Mouse (Mus musculus): ENCODE data around the gene Vwa3a. TPM values are rescaled to one million over a fixed set of nuclear protein-coding genes. Genes with fewer than 3 reads are reported as not detected.
"Not testable (repeated sequence)": the region's sequence is repeated elsewhere in the genome, so short reads cannot be mapped to it uniquely, and the experiment has no call there.

Vwa3a gene
- 0.39 and 0.60 TPM in 2 replicates for polyA plus RNA-seq (2016; fragmentation: Nextera tagmentation; extraction: Ambion mirVana)

DNA sequence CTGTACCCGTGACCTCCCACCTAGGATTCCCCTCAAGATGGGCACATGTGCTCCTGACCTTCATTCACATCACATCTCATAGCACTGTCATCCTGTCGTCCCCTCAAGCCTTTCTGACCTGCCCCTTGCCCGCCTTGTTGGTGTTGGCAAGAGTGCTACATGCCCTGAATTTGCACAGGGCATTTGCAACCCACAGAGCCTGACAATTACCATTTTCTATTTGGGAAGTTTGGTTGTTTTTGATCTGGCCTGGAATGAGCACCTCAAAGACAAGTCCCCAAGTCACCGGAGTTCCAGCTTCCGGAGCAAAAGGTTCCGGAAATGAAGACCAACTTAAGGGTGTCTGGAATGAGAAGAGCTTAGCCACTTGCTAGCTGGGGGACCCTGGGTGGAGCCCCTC lies at the start of gene Vwa3a:
Gene Vwa3a (plus strand): TSS at position 301 of the 400 bp plus-strand sequence.
- 61% methylated on average over 6 of the region's 6 CpGs for WGBS
- Histone ChIP-seq H3K27ac (peak within 1 kb of the TSS; percentile 59; the same call in 1 of the 2 replicates), H3K4me1 (peaks cover 17% of the 10 kb centered on the region), H3K4me3 (peak within 1 kb of the TSS; percentile 27; the same call in 1 of the 2 replicates), H3K9me3 (no peaks in the 10 kb centered on the region), H3K36me3 (peaks cover 9% of the 10 kb centered on the region; the same call in 1 of the 2 replicates), H3K27me3 (ENCODE audit: insufficient read depth, poor library complexity, severe bottlenecking) (peaks cover 3% of the 10 kb centered on the region; the same call in 1 of the 2 replicates)
- DNase-seq (ENCODE audit: low spot score): no peak

DNA sequence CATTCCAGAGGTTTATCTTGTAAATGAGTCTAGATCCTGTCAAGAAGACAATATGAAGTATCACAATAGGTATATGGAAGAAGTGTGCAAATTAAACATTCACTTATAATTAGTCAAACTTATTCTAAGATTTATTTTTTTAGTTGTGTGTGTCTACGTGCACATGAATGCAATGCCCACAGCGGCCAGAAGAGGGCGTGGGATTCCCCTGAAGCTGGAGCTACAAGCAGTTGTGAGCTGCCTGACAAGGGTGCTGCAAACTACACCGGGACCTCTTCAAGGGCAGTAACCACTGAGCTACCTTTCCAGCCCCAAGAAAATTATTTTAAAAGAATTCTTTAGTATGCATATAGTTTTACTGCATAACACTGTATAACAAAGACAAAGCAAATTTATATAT lies 48.5 kb upstream of the Vwa3a start:
- 62% methylated on average over 4 of the region's 4 CpGs for WGBS

DNA sequence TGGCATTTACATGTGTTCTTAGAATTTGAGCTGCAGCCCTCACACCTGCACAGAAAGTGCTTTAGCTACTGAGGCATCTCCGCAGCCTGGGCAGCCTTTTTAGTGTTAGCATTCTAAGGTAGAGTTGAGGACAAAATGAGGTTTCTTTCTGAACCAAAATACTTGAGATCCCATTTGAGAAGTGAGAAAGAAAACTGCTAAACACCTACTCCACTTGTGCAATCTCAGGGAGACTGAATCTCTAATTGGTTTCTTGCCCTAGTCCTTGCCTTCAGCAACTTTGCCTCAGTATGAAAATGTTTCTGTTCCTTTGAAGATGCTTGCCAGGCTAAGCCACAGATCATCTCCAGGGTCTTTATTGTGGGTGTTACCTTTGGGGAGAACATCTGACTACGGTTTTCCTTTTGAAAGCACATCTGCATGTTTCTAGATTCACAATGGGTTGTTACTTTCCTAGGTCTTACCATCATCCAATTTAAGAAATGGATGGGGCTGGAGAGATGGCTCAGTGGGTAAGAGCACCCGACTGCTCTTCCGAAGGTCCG lies 45.2 kb upstream of the Vwa3a start:
- Histone ChIP-seq H3K4me3 (no peak overlapping the region), H3K27ac (no peak overlapping the region), H3K27me3 (ENCODE audit: insufficient read depth, poor library complexity, severe bottlenecking) (no peaks in the 10 kb centered on the region), H3K4me1 (peaks cover 4% of the 10 kb centered on the region; the same call in 1 of the 2 replicates), H3K36me3 (peaks cover 23% of the 10 kb centered on the region), H3K9me3 (no peaks in the 10 kb centered on the region)
- WGBS: 96% methylated on average over 5 of the region's 5 CpGs
- no peak for DNase-seq (ENCODE audit: low spot score)

More for the DNA sequence above, 48.5 kb upstream of the Vwa3a start:
- peaks cover 13% of the 10 kb centered on the region for H3K4me1 ChIP-seq
- no peak overlapping the region for H3K4me3 ChIP-seq
- H3K9me3 ChIP-seq: no peaks in the 10 kb centered on the region
- no peak overlapping the region for H3K27ac ChIP-seq
- DNase-seq (ENCODE audit: low spot score): no peak
- H3K27me3 ChIP-seq (ENCODE audit: insufficient read depth, poor library complexity, severe bottlenecking): no peaks in the 10 kb centered on the region
- peaks cover 17% of the 10 kb centered on the region for H3K36me3 ChIP-seq

DNA sequence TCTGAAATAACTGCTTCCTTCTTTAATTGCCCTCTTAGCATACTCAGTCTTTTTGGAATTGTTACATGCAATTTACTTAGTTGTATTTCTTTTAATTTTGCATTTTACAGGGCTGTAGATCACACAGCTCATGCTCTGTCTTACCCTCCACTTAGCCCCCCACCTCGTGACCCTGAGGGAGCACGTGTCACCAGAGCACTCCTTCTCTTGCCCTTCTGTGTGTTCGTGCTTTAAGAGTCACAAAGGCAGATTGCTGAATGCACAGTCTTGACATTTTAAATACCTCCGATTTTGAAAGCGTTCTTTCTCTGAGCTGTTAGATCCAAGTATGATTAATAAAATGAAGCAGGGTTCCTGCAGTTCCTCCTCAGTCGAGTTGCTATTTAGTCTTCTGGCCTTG lies 43.9 kb upstream of the Vwa3a start:
- Histone ChIP-seq H3K9me3 (no peaks in the 10 kb centered on the region), H3K27ac (no peak overlapping the region), H3K4me1 (peaks cover 8% of the 10 kb centered on the region; the same call in 1 of the 2 replicates), H3K27me3 (ENCODE audit: insufficient read depth, poor library complexity, severe bottlenecking) (no peaks in the 10 kb centered on the region), H3K4me3 (no peak overlapping the region), H3K36me3 (peaks cover 23% of the 10 kb centered on the region)
- WGBS: 41% methylated on average over 6 of the region's 6 CpGs
- no peak for DNase-seq (ENCODE audit: low spot score)

DNA sequence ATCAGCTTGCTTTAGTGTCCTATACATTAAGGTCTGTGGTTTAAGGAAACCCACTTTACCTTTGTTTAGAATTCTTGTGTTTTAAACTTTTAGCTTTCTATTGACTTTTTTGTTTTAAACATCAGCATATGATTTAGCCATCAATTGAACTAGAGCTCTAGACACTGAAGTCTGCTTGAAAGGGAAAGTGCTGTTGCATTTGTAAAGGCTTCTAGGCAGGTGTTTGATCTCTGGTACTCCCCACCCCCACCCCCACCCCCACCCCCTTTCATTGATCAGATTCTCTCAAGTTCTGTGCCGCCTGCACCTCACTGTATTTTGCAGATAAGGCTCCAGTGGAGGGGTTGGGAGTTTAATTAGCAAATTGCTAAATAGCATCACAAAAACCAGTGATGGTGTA lies 43.5 kb upstream of the Vwa3a start:
- 65% methylated on average over 1 of the region's 1 CpGs for WGBS
- Histone ChIP-seq H3K9me3 (no peaks in the 10 kb centered on the region), H3K4me3 (no peak overlapping the region), H3K27me3 (ENCODE audit: insufficient read depth, poor library complexity, severe bottlenecking) (no peaks in the 10 kb centered on the region), H3K27ac (no peak overlapping the region), H3K36me3 (peaks cover 19% of the 10 kb centered on the region), H3K4me1 (peaks cover 8% of the 10 kb centered on the region; the same call in 1 of the 2 replicates)
- no peak for DNase-seq (ENCODE audit: low spot score)

DNA sequence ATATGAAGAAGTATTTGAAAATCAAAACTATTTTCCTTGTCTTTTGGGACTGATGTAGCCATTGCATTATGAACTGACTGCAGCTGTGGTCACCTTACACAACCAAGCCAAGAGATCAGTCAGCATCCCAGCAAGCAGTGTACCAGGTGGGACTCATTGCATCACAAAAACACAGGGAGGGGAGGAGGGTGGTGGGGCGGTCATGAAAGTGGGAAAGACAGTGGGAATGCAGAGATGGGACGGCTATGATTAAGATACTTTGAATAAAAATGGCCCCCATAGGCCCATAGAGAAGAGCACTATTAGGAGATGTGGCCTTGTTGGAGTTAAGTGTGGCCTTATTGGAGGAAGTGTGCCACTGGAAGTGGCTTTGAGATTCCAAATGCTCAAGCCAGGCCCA lies 42.8 kb upstream of the Vwa3a start:
- WGBS: 86% methylated on average over 2 of the region's 2 CpGs

DNA sequence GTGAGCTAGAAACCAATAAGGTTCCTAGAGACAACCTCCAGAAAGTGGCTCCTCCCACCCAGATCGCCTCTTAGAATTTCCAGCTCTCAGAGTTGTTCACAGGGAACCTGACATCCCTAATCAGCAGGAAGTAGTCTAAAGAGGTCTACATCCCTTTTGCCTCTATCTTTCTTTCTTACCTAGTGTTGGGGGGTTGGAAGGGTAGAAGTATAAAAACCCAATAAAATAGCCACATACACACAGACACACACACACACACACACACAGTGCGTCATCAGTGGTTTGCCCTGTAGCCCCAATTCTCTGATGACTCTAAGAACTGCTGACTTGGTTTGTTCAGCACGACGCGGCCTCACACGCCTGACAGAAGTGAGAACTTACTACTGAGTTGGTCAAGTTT lies 39.5 kb upstream of the Vwa3a start:
- no peak overlapping the region for H3K27ac ChIP-seq
- no peak for DNase-seq (ENCODE audit: low spot score)
- H3K4me1 ChIP-seq: peaks cover 15% of the 10 kb centered on the region; the same call in 1 of the 2 replicates
- no peaks in the 10 kb centered on the region for H3K27me3 ChIP-seq (ENCODE audit: insufficient read depth, poor library complexity, severe bottlenecking)
- WGBS: 87% methylated on average over 6 of the region's 6 CpGs
- peaks cover 7% of the 10 kb centered on the region; the same call in 1 of the 2 replicates for H3K36me3 ChIP-seq
- H3K9me3 ChIP-seq: no peaks in the 10 kb centered on the region
- H3K4me3 ChIP-seq: no peak overlapping the region

More for the DNA sequence above, 42.8 kb upstream of the Vwa3a start:
- Histone ChIP-seq H3K27ac (no peak overlapping the region), H3K27me3 (ENCODE audit: insufficient read depth, poor library complexity, severe bottlenecking) (no peaks in the 10 kb centered on the region), H3K4me1 (peaks cover 8% of the 10 kb centered on the region; the same call in 1 of the 2 replicates), H3K36me3 (peaks cover 15% of the 10 kb centered on the region), H3K9me3 (no peaks in the 10 kb centered on the region), H3K4me3 (no peak overlapping the region)
- no peak for DNase-seq (ENCODE audit: low spot score)

DNA sequence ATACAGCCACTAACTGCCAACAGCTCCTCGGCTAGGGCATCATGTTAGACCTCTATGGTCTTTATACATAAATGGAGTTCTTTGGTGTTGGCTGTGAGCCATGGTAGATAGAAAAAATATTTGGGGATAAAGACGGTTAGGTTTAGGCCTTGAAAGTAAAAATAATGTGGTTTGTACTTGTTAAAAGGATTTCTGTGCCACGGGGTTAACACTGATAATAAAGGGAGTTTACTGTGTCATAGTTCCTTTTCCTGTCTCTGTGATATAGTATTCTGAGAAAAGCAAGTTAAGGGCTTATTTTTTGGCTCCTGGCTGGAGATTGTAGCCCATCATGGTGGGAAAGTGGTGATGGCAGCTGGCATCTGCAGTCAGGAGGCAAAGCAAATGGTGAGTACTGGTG lies 35.2 kb upstream of the Vwa3a start:
- no peak overlapping the region for H3K4me3 ChIP-seq
- no peak for DNase-seq (ENCODE audit: low spot score)
- no peaks in the 10 kb centered on the region for H3K36me3 ChIP-seq
- H3K27me3 ChIP-seq (ENCODE audit: insufficient read depth, poor library complexity, severe bottlenecking): no peaks in the 10 kb centered on the region
- no peak overlapping the region for H3K27ac ChIP-seq
- H3K4me1 ChIP-seq: peaks cover 14% of the 10 kb centered on the region; the same call in 1 of the 2 replicates
- no peaks in the 10 kb centered on the region for H3K9me3 ChIP-seq
- WGBS: 65% methylated on average over 3 of the region's 3 CpGs

DNA sequence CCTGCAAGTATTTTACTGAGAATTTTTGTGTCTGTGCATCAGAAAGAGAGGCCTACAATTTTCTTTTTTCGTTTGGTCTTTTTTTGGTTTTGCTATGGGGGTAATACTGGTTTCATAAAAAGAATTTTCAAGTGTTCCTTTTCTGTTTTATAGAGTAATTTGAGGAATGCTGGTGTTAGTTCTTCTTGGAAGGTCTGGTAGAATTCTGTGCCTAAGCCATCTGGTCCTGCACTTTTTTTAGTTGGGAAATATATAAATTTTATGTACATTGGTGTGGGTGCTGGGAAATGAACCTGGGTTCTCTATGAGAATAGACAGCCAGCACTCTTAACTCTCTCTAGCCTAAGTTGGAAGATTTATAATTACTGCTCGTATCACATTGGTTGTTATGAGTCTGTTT lies 27.0 kb upstream of the Vwa3a start:
- H3K4me1 ChIP-seq: no peaks in the 10 kb centered on the region
- no peak overlapping the region for H3K4me3 ChIP-seq
- 93% methylated on average over 2 of the region's 2 CpGs for WGBS

DNA sequence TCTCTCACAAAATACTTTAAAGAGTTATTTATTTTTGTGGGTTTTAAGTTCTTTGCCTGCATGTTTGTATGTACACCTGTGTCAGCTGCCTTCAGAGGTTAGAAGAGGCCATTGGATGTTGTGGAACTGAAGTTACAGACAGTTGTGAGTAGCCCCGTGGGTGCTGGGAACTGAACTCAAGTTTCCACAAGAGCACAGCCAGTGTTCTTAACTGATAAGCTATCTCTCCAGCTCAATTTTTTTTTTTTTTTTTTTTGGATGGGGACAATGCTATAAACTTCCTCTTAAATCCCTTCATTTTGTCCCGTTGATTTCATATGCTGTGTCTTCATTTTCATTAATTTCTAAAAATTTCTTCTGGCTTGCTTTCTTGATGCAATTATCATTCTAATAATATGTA lies 25.9 kb upstream of the Vwa3a start:
- no peaks in the 10 kb centered on the region for H3K4me1 ChIP-seq
- no peaks in the 10 kb centered on the region for H3K27me3 ChIP-seq (ENCODE audit: insufficient read depth, poor library complexity, severe bottlenecking)
- H3K9me3 ChIP-seq: no peaks in the 10 kb centered on the region
- no peak for DNase-seq (ENCODE audit: low spot score)
- peaks cover 7% of the 10 kb centered on the region; the same call in 1 of the 2 replicates for H3K36me3 ChIP-seq
- WGBS: 86% methylated on average over 2 of the region's 2 CpGs
- H3K27ac ChIP-seq: no peak overlapping the region
- H3K4me3 ChIP-seq: no peak overlapping the region

More for the DNA sequence above, 27.0 kb upstream of the Vwa3a start:
- no peak overlapping the region for H3K27ac ChIP-seq
- H3K36me3 ChIP-seq: peaks cover 7% of the 10 kb centered on the region; the same call in 1 of the 2 replicates
- DNase-seq (ENCODE audit: low spot score): no peak
- H3K27me3 ChIP-seq (ENCODE audit: insufficient read depth, poor library complexity, severe bottlenecking): no peaks in the 10 kb centered on the region
- no peaks in the 10 kb centered on the region for H3K9me3 ChIP-seq

DNA sequence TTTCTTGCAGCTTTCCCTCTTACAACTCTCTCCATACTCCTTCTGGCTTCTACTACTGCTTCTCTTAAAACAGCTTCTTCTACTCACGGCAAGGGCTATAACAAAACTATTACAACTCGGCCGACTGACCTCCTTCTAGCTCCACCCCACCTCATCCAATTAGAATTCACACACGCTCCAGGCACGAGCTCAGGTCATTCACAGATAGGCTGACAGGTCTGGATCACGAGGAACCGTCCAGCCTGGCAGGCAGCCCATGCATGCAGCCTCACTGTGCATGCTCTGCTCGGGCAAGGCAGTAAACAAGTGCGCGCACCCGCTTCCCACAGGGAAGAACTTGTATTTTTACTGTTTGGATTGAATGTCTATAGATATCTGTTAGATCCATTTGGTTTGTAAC lies 25.2 kb upstream of the Vwa3a start:
- H3K27me3 ChIP-seq (ENCODE audit: insufficient read depth, poor library complexity, severe bottlenecking); H3K4me3 ChIP-seq; H3K4me1 ChIP-seq; H3K9me3 ChIP-seq; DNase-seq (ENCODE audit: low spot score); H3K36me3 ChIP-seq; H3K27ac ChIP-seq: not testable (repeated sequence)
- 80% methylated on average over 11 of the region's 11 CpGs for WGBS

DNA sequence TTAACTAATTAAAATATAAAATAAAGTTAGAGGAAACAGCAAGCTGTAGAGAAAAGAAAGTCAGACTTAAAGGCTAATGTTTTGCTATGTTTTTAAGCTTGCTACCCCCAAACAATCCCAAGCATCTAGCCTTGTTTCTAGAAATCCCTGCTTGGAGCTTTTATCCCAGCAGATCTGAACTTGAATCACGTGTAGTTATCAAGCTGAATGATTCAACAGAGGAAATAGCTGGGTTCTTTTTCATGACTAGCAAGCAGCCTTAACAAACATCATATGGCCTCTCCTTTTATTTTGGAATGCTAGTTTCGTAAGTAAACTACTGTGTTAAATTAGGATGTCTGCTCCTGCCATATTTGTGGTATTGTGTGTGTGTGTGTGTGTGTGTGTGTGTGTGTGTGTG lies 21.9 kb upstream of the Vwa3a start:
- Histone ChIP-seq H3K9me3 (no peaks in the 10 kb centered on the region), H3K36me3 (peaks cover 12% of the 10 kb centered on the region; the same call in 1 of the 2 replicates), H3K27ac (no peak overlapping the region), H3K4me3 (no peak overlapping the region), H3K4me1 (no peaks in the 10 kb centered on the region), H3K27me3 (ENCODE audit: insufficient read depth, poor library complexity, severe bottlenecking) (no peaks in the 10 kb centered on the region)
- DNase-seq (ENCODE audit: low spot score): no peak
- 85% methylated on average over 2 of the region's 2 CpGs for WGBS

DNA sequence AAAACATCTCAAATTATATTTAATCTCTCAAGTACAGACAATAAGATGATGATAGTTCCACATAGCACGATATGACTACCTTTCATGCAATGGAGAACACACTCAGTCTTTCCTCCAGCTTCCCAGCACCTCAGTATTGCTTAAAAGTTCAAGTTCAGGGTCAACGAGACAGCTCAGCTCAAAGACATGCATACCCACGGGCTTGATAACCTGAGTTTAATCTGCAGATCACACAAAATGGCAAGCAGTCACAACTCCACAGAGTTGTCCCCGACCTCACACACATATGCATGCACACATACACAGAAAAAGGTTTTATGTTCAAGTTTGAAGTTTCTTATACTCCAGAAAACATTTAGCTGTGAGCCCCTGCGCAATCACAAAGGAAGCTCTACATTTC lies 18.1 kb upstream of the Vwa3a start:
- 82% methylated on average over 5 of the region's 5 CpGs for WGBS
- H3K4me3 ChIP-seq: no peak overlapping the region
- no peak for DNase-seq (ENCODE audit: low spot score)
- peaks cover 5% of the 10 kb centered on the region for H3K4me1 ChIP-seq
- 0 out of 2 replicates have a peak, but pooled peaks cover 6% of the 10 kb centered on the region for H3K36me3 ChIP-seq
- no peaks in the 10 kb centered on the region for H3K27me3 ChIP-seq (ENCODE audit: insufficient read depth, poor library complexity, severe bottlenecking)
- H3K27ac ChIP-seq: no peak overlapping the region
- no peaks in the 10 kb centered on the region for H3K9me3 ChIP-seq

All from heart, embryonic 10.5 days (tissue).